Mouse (Mus musculus): Measurements from ENCODE around the gene Rbm42.
A peak's percentile ranks its signal among the peaks of the same experiment; 100 is the strongest.

- TF ChIP-seq CTCF (conservative IDR thresholded peaks at IDR 0.05 in 1 of 2, IDR thresholded peaks at IDR 0.05 in 1 of 2; ENCODE audit: low read depth in 2 of 2, low read length in 2 of 2) (no peak), POLR2AphosphoS2 (IDR thresholded peaks at IDR 0.05; ENCODE audit: low read depth, low read length) (no peak), ELF1 (IDR thresholded peaks at IDR 0.05; ENCODE audit: low read depth, low read length) (no peak), POLR2A (IDR thresholded peaks at IDR 0.05; ENCODE audit: low read depth, low read length) (no peak), CHD1 (IDR thresholded peaks at IDR 0.05; ENCODE audit: low read depth, low read length) (no peak), ZC3H11A (IDR thresholded peaks at IDR 0.05; ENCODE audit: low read depth, low read length) (no peak), MAX (IDR thresholded peaks at IDR 0.05; ENCODE audit: low read length) (peak; percentile 52; the same call in 1 of the 2 replicates), EP300 (IDR thresholded peaks at IDR 0.05; ENCODE audit: low read length) (peak; percentile 67)
Observed at GRCm38 (mm10) chr7:30596093-30596492, 54.0 kb downstream of the Rbm42 start.

All from CH12.LX (cell line).